Mouse (Mus musculus): ENCODE measurements around the gene Kctd12b.

DNA sequence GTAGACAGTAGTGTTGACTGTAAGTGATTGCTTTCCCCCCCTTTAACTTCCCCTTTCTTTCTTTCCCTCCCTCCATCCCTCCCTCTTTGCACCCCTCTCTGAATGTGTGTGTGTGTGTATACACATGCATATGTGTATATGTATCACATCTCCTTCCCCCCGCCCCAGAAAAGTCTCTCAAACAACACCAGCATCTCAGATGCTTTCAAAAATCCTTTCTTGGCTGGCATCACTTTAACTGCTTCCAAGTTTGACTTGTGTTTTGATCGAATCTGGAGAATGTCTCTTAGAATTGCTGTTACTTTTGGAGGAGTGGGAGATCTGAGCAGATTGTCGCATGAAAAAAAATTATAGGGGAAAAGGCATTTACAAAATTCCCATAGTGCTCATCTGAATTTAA, 4.3 kb upstream of the Kctd12b start:
- TF ChIP-seq POLR2A (IDR thresholded peaks at IDR 0.05; ENCODE audit: insufficient read length, low read depth) (no peak), TCF12 (IDR thresholded peaks at IDR 0.05; ENCODE audit: insufficient read depth, poor library complexity, severe bottlenecking) (no peak), USF1 (IDR thresholded peaks at IDR 0.05; ENCODE audit: low read depth) (no peak), MYOG (IDR thresholded peaks at IDR 0.05; ENCODE audit: control insufficient read depth in 1 of 3, insufficient read depth in 1 of 3, insufficient read length in 2 of 3, low read depth in 2 of 3) (no peak), POLR2AphosphoS2 (IDR thresholded peaks at IDR 0.05; ENCODE audit: insufficient read length, low read depth) (no peak), MAX (IDR thresholded peaks at IDR 0.05; ENCODE audit: low read depth) (no peak), MYOD1 (IDR thresholded peaks at IDR 0.05; ENCODE audit: control insufficient read depth in 1 of 3, insufficient read length in 2 of 3, low read depth in 2 of 3) (no peak), CEBPB (IDR thresholded peaks at IDR 0.05; ENCODE audit: insufficient read depth, poor library complexity, severe bottlenecking) (no peak), SRF (IDR thresholded peaks at IDR 0.05; ENCODE audit: control insufficient read depth, insufficient read length, low read depth) (no peak), TCF3 (IDR thresholded peaks at IDR 0.05; ENCODE audit: insufficient read length, low read depth) (no peak), E2F4 (IDR thresholded peaks at IDR 0.05; ENCODE audit: insufficient read depth) (no peak), REST (IDR thresholded peaks at IDR 0.05; ENCODE audit: insufficient read depth, insufficient read length) (no peak)
